Mouse (Mus musculus) layer of hippocampus, postnatal 25 days (tissue): Measurements from ENCODE around the gene Htr3a. TPM values are rescaled to one million over a fixed set of nuclear protein-coding genes. Genes with fewer than 3 reads are reported as not detected.

Experiments
- DNase-seq, 2 experiments: peaks; one replicate each; pipeline ENCODE4 v3.0.0; 2022; ENCODE audit warnings: mixed read lengths in 2 of 2, low spot score in 1 of 2; ENCODE audit errors: extremely low spot score in 1 of 2
- total RNA-seq, 2 experiments: library from RNA; stranded (reverse); gene quantifications; 2 replicates each; pipeline ENCODE4 v1.2.3; 2021

Htr3a gene
- total RNA-seq = 10 to 100 TPM; 13.4 to 14.3 TPM

DNA sequence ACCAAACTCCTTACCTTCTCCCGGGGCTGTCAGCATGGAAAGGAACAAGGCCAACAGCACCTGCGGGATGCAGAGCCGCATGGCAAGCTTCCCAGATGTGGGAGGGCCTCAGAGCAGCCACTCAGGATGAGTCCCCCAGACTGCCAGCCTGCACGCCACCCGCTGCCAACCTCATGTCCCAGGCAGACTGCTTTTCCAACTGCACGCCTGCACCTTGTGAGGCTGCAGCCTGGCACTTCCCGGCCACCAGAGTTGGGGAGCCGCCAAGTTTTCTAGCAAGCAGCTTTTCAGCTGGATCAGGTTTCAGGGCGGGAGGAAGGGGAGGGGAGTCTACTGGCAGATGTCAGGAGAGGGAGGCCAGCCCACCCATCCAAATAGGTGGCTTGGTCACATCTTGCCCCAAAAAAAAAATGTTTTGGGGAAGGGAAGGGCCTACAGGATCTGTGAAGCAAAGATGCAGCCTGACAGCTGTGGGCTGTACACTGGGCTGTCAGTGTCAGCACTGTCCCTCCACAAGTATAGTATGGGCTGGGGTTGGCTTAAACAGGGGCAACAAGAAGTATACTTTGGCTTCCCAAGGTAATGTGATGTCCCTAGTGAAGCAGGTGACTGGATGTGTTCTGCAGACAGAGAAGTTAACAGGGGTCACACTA, at the start of gene Htr3a:
Gene Htr3a, minus strand, starts transcription at position 215 of the 653 bp plus-strand sequence.
- peak in 1 of 2 experiments; percentile 47 for DNase-seq

DNA sequence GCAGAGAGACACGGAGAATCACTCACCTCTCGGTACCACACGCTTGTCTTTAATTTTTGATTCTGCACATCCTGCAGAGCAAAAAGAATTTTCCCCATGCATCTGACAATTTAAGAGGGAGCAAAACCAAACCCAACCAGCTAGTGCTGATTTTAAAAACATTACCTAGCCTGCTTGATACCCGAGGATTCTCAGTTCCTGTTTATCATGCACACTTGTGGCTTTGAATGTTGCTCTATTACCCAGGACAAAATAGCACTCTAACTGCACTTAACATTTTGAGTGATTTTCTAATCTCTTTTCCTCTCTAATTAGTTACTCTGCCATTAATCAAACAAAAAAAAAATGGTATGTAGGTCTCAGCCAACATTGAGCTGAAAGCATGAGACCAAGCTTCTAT, 36.7 kb upstream of the Htr3a start:
- no peak for DNase-seq

DNA sequence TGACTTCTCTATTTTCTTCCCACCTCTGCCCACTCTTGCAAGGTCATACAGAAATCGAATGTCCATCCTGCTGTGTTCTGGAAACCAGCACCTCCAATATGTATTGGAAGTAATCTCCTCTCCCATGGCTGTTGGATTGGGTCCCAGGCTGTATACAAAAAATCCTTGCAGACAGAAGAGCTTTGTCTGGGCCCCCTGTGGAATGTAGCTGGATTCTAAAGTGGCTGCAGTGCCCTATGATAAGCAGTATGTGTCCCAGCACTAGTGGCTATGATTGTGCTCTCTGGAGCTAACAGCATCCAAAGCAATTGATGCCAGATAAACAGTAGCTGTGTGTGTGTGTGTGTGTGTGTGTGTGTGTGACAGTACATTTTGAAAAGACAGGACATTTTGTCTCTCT, 31.4 kb upstream of the Htr3a start:
- no peak for DNase-seq

DNA sequence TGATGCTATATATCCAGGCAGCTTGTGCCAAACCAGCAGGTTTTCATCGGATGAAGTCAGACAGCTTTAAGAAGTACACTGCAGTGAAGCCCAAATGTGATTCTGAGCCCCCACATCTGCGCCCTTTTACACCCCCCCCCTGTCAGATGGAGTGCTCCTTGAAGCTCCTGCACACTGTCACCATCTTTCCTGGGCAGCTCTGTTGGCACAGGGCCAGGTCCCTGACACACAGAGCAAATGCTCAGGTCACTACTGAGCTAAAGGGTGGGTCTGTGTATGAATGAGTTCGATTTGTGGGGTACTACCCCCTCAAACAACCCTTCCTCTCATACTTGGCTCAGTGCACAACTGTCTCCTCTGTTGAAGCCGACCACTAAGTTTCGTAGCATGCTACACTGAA, 18.5 kb upstream of the Htr3a start:
- no peak for DNase-seq

DNA sequence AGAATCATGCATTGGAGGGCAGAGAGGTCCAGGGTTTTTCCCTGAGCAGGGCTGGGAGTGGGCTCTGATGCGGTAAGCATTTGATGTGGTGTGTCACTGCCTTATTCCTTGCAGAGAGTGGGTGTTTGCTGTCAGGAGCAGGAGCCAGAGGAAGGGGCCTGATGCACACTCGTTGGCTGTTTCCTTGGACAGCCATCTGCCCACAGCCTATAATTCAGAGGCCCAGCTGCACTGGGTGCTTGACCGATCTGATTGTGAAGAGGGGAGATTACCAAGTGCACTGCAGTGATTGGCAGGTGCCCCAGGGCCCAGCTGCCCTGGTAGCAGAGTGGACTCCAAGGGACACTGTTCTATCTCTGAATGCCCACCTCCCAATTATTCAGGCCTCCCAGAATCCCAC, 17.9 kb upstream of the Htr3a start:
- no peak for DNase-seq

DNA sequence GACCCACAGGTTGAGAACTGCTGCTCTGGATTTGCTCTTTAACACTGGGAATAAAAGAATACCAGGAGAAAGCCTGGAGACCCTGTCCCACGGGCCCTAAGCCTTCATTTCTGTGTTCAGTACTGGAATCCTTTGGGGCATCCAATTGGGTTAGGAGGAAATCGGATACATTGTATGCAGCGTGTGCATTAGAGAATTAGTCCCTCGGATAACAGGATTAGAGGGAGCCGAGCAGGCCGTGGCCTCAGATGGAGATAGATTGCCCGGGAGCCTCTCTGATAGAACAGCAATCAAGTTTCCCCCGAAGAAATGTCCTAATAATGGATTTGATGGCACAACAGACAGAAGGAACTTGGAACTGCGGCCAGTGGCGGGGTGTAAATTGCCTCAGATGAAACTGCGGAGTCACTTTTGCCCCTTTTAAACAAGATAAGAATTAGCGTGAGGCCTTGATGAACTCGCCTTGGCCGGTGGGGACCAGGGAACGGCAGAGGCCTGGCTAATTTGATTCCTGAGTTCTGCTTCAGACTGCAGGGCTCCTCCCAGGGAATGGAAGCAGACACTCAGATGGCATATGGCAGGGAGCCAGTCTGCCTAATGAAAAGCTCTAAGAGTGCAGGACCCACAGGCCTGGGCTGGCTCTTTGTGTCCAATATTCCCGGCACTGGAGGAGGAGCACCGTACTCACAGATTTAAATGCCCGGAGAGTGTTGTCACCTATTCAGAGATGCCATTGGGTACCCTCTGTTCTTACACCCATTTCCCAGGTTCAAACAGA, 5.3 kb upstream of the Htr3a start:
- no peak for DNase-seq

DNA sequence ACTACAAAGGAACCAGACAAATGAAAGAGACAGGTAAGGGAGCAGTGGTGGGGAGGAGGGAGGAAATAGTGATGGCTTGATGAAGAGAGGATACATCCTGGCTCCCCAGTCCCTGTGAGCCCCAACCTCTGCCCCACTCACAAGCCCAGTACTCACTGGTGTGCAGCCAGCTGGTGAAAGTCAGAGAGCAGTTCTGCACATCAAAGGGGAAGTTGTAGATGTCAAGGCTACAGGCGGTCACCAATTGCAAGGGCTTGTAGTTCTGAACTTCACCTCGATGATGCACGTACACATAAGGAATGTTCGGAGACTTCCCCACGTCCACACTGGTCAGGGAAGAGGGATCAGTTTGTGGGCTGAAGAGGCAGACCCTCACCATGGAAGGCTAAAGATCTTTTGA, 6.5 kb downstream of the Htr3a start:
- no peak for DNase-seq

DNA sequence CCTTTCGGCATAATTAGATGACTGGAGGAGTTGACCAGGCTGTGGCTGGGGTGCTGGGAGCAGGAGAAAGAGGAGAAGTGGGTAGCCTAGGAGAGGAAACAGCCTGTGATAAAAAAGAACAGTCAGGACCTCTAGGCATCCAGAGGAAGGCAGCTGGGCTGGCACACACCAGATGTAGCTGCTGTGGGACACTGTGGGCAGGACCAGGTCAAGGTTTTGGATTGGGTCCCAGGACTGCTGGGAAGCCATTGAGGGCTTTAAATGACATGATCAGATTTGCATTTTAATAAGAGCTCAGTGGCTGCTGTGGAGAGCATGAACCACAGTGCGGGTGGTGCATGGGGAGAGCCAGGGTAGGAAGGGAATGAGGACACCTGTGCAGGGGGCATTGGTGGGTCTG, 7.1 kb downstream of the Htr3a start:
- DNase-seq = no peak

DNA sequence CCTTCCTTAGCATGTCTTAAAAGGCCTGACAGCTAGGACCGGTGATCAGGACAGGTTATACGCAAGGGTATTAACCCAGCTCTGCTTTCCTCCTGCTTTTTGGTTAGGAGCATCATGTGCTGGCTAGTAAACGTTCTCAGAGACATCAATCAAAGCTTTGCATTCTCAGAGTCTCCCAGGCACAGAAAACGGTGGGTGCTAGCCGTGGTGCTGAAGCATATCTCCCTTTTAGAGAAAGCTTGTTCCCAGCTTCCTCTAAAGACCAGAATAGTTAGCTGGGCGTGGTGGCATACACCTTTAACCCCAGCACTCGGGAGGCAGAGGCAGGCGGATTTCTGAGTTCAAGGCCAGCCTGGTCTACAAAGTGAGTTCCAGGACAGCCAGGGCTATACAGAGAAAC, 12.3 kb downstream of the Htr3a start:
- DNase-seq = no peak

DNA sequence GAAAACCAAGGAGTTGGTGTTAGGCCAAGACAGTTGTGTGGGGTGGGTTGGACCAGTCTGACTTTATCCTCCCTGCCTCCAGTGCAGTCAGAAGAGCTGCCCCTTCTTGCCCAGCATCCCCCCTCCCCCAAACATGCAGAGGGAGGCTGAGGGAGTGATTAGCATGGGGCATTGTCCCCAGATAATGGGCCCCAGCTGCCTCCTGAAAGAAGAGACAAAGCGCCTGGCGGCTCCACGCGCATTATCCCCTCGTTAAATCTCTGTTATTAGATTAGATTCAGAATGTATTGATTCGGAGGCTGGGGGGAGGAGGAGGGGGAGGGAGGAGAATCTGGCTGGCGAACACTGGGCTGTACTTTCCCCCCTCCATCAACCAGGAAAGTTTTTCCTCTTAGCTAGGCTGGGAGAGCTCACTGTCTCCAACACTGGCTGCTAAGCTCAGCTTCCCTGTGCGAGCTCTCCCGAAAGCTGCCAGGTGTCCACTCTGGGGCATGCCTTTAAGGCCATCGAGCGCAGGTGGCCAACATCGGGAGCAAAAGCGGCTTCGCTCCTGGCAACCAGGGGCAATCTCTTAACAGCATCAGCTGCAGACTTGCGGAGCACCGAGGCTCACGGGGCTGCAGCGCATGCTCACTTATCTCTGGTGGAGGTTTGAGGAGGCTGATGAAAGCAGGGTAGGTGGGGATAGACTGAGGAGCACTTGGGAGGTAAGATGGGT, 14.9 kb downstream of the Htr3a start:
- no peak for DNase-seq

DNA sequence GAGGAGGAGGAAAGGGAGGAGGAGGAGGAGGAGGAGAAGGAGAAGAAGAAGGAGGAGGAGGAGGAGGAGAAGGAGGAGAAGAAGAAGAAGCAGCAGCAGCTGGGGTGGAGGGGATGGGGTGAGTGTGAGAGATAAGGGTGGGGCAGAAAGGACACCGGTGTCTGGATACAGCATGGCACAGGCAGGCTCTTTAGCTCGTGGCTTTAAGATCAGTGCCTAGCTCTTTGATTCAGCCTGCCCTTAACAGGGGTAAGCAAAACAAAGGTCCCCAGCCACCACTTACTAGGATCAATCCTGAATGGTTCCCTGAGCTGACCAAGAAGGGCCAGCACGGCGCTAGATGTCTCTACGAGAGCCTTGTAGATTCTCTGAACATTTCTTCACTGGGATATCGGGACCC, 16.1 kb downstream of the Htr3a start:
- DNase-seq = no peak

DNA sequence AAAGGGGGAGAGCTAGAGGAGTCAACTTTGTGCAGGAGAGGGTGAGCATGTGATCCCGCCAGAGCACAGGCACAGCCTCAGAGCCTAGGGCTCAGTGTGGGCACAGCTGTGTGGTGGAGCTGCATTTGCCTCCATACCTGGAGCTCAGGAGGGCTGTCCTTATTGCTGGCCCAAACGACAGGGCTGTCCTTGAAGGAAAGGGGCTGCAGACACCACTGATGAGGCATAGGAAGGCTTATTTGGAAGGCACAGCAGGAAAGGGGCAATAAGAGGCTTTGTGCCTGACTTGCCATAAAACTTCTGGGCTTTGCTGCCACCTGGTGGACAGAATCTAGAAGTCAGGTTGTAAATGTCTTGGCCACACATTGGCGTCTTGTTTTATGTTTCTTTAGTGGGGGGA, 16.9 kb downstream of the Htr3a start:
- peak; percentile 70 to 89 for DNase-seq

DNA sequence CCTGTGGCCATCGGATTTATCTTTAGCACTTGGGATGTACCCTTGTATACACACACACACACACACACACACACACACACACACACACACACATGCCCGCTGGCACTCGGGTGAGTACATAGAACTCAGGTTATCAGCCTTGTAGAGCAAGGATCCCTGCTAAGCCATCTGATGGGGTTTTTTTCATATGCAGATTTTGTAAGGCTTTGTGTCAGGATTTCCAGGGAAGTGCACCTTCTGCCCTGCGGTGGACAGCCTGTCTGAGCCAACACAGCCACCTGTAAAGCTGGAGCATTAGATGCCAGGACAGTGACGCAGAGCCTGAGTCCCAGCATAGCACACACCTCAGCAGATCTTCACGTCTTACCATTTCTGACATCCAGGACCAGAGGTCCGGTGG, 21.8 kb downstream of the Htr3a start:
- DNase-seq = no peak

DNA sequence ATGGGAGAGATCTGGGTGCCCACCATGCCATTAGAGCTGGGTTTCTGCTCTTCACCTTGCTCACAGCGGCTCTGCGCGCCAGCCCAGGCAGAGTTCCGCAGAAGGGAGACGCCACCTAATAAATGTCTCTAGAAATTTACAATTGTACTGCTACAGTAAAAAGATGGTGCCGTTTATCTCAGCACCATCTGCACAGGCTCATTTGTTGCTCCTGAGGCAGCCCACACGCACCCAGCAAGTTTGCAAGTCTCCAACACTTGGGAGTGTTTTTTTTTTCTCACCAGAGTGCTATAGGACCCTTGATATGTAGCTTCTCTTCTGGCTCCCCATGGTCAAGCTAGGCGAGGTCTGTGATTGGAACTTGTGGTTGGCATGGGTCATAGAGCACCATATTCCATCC, 38.0 kb downstream of the Htr3a start:
- DNase-seq = no peak

DNA sequence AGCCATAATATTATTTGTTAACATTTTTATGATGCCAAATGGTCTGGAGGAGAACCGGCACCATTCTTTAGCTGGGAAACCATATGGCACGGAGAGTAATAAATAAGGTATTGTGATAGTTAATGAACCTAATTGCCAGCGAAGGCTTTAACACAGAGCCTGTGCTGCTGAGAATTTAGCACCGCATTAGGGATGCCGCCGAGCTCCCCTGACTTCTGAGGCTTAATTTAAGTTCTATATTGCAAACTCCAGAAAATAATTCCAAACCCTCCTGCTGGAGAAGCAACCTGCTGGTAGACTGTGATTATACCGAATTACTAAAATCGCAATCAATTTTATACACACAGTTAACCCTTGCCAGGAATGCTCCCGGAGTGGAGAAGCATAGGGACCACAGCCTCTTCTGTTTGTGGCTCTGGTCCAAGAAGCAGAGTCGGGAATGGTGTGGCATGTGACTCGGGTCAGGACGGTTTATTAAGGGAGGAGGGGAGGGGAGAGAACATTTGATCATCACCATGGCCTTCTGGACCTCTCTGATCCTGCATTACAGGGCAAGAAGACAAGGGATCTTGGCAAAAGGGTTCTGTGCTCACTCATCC, 44.3 kb downstream of the Htr3a start:
- DNase-seq = no peak

DNA sequence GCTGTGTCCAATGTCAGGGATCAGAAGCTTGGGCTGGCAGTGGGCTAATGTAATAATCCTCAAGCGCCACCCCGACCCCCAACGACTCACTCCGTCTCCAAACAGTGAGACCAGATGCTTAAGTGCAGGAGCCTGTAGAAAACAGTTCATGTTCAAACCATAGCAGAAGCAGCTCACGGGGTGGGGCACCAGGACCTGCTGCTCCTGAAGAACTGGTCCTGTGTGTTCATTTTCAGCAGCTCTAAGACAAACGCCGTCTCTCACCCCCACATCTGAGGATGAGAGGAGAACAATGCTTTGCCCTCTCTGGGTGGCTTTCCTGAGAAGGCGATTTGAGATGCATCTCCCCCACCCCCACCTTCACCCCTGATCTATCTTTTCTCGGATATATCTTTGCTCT, 45.7 kb downstream of the Htr3a start:
- DNase-seq = no peak

DNA sequence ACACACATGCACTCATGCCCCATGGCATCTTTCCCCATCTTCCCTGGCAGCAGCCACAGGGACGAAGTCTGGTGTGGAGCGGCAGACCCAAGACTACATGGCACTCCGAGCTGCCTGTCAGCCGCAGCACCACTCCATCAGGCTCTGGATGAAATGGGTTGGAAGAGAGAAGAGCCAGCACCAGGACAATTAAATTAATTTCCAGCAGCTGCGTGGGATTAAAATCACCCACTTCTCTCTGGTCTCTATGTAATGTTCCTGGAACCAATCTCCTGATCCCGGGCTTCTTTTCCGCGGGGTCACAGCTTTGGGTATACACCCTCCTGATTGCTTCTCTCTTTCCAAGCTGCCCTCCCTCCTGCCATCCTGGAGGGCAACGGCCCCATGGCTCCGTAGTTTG, 49.4 kb downstream of the Htr3a start:
- no peak for DNase-seq

DNA sequence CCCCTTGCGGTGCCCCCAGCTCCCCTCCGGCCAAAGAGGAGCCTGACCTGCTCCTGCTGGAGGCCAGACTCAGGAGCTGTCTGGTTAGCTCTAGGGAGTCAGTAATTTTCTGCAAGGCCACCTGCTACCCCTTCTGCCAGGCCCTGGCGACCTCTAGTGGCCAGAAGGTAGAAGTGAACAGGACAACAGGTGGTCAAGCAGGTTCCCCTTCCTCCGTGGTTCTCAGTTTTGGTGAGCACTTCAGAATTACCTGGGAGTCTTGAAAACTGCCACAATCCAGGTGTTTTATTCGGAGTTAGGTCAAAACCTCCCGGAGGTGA, 50.4 kb downstream of the Htr3a start:
- DNase-seq = peak; percentile 51 to 60

DNA sequence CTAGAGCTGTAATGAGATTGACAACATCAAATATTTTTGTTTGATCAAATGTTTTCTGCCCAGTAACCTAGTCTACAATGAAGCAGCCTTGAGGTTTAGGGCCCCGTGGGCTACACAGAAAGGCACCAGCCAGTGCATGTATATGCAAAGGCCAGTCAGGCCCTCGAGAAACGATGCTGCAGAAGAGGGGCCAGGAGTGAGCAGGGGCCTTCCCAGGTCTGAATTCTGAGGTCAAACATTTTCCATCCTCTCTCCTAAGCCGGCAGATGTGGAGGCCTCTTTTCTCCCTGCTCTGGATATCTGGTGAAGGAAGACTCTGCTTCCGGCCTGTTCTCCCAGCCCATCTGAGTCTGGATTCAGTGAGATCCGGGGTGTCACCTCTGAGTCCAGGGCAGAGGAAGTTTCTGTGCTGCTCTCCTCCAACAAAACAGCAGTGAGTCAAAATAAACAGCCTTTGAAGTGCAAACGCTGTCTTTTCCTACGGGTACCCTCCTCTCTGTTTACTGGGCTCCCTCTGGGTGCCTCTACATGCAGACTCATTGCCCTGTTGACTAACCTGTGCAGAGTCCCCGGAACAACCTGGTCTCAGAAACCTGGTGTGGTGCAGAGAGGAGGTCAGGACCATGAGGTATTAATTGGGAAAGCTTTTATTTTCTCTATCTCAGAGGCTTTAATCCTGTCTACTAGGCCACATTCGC, 50.9 kb downstream of the Htr3a start:
- no peak for DNase-seq

DNA sequence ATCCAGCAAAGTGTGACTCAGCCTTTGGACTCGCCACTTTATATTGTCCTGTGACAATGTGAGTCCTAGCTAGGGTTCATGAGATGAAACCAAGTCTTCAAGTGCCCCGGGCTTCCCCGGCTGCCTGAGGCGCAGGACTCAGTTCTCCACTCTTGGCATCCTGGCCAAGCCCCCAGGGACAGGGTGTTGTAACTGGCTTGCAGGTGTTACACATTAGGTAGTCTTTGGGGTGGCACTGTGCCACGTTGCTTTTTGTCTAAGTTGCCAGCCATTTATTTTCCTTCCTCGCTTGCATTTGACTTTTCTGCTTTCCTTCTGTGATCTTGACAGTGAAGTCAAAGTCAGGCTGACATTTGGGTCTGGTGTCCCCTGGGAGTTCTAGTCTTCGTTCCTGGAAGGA, 53.0 kb downstream of the Htr3a start:
- DNase-seq = no peak

DNA sequence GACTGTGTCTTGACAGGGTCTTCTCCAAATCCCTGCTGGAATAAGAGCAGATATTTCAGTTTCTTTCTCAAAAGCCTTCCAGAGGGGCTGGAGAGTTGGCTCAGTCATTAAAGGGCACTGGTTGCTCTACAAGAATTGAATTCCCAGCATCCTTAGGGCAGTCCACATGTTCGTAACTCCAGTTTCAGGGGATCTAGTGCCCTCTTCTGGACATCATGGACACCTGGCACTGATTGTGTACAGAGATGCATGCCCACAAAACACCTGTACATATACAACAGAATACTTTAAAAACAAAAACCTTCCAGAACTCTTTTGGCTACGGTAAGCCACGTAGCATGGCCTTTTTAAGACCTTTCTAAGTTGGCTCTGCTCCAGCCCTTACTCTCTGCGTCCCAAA, 54.7 kb downstream of the Htr3a start:
- no peak for DNase-seq
